Mouse (Mus musculus): ENCODE results near the gene Il34.
A peak's percentile ranks its signal among the peaks of the same experiment; 100 is the strongest.

DNA sequence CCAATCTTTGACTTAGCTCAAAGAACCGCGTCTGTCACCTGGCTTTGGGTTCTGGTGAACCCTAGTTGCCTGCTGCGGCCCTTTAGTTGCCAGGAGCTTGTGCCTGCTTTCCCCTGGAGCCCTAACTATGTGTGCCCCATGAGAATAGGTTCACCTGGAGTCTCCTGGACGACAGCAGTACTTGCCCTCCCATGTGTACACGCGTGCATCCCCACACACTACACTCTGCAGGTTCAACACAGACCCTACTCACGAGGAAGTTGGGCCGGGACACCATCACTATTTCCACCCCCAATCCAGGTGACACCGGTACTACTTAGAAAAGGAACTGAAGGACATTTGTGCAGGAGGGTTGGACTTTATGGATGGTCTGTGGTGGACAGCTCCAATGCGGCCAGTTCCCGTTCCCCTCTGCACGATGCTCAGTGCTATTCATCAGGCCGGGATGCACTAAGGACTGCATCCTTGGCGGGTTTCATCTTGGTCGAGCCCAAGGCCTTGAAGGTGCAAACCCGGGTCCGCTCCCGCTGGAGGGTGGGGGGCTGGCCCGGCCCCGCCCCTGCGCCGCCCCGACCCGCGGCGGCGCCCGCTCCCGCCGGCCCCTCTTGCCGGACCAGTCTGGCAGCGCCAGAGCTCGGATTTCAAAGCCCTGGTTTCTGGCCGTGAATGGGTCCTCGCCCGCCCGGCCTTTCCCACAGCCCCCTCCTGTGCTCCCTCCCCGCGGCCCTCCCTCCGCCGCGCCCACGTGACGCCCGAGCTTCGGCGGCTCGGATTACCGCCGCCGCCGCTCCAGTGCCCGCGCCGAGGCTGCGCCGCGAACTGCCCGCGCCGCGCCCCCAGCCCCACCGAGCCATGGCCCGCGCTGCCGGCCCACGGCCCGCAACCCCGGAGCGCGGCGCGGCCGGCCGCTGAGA, 84.8 kb downstream of the Il34 start, which contains the start of gene Mtss1l:
- TF ChIP-seq EP300 (IDR thresholded peaks at IDR 0.05; ENCODE audit: insufficient read depth, low read depth, low read length) (0 out of 2 replicates have a peak, but pooled peaks have one; percentile 12), CTCF (IDR thresholded peaks at IDR 0.05) (no peak), POLR2A (IDR thresholded peaks at IDR 0.05; ENCODE audit: insufficient read depth, low read depth, low read length) (0 out of 2 replicates have a peak, but pooled peaks have one; percentile 10)

Data from heart, adult 2 months (tissue).